In the genomic region with DNA sequence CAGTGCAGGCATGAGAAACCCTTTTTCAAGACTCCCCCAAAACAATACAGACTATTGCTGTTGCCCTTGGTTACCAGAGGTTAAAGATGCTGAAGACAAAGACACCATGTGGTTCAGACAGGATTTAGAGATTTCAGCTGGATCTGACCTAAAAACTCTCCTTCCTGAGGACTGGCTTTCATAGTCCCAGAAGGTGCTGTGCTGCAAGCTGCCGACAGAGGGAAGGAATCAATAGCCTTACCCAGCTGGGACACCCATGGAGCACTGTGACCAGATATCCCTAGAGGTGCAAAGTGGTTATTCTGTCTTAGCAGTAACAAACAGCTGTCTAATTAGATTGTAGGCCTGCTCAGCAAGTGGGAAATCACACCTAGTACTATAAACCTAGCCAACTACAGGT, we compare ENCODE assay signal across 21 mouse cellular contexts. TPM values are rescaled to one million over a fixed set of nuclear protein-coding genes. Genes with fewer than 3 reads are reported as not detected.
DNase-seq lines count a peak whose midpoint lies in the region; ATAC-seq and TF ChIP-seq lines count a peak whose summit lies in the region.
"Had no signal": no experiment of that assay in that cellular context is flagged by ENCODE, and none has a peak within 500 bp of the region (broad histone marks: within the 10 kb centered on the region; RNA-seq: fewer than 3 reads in every experiment).

No protein-coding gene starts in this region.

- no peak for TF ChIP-seq EP300 in liver, postnatal 0 days (IDR thresholded peaks at IDR 0.05; ENCODE audit: low read depth)

- H3K36me3 ChIP-seq in intestine, postnatal 0 days (ENCODE audit: control insufficient read depth, insufficient read depth): no peaks in the 10 kb centered on the region
- H3K36me3 ChIP-seq in intestine, embryonic 15.5 days: no peaks in the 10 kb centered on the region
- H3K36me3 ChIP-seq in lung, embryonic 14.5 days (ENCODE audit: insufficient read depth): no peaks in the 10 kb centered on the region
- H3K36me3 ChIP-seq in liver, postnatal 0 days (replicated peaks; ENCODE audit: insufficient read depth, low read length): no peaks in the 10 kb centered on the region
- no peaks in the 10 kb centered on the region for H3K36me3 ChIP-seq in hindbrain, embryonic 13.5 days
- H3K36me3 ChIP-seq: embryonic facial prominence, embryonic 13.5 days; heart, embryonic 15.5 days; limb, embryonic 15.5 days; midbrain, embryonic 12.5 days; neural tube, embryonic 15.5 days; stomach, embryonic 15.5 days had no signal

- no peaks in the 10 kb centered on the region for H3K9me3 ChIP-seq in intestine, postnatal 0 days (ENCODE audit: control insufficient read depth)
- H3K9me3 ChIP-seq in intestine, embryonic 15.5 days: no peaks in the 10 kb centered on the region
- no peaks in the 10 kb centered on the region for H3K9me3 ChIP-seq in lung, embryonic 14.5 days (ENCODE audit: low read depth, low read length)
- H3K9me3 ChIP-seq in liver, postnatal 0 days (ENCODE audit: low read length): no peaks in the 10 kb centered on the region
- no peaks in the 10 kb centered on the region for H3K9me3 ChIP-seq in hindbrain, embryonic 13.5 days
- H3K9me3 ChIP-seq: embryonic facial prominence, embryonic 13.5 days; heart, embryonic 15.5 days; limb, embryonic 15.5 days; midbrain, embryonic 12.5 days; neural tube, embryonic 15.5 days; stomach, embryonic 15.5 days had no signal

- TF ChIP-seq CTCF in intestine, postnatal 0 days (IDR thresholded peaks at IDR 0.05; ENCODE audit: low read depth): peak; percentile 45
- peak; percentile 32; the same call in 1 of the 2 replicates for TF ChIP-seq CTCF in lung, embryonic 14.5 days (IDR thresholded peaks at IDR 0.05; ENCODE audit: low read depth)
- TF ChIP-seq CTCF in lung, adult 2 months (IDR thresholded peaks at IDR 0.05; ENCODE audit: insufficient read depth, low read length): no peak
- peak; percentile 41 for TF ChIP-seq CTCF in liver, postnatal 0 days (IDR thresholded peaks at IDR 0.05; ENCODE audit: low read depth)
- TF ChIP-seq CTCF in cerebellum, adult 2 months (IDR thresholded peaks at IDR 0.05; ENCODE audit: borderline replicate concordance, insufficient read depth, low read depth, low read length): no peak

- DNase-seq in lung, embryonic 14.5 days: no peak
- DNase-seq in lung, adult 2 months: no peak
- peak; percentile 73 for DNase-seq in ES-CJ7 (ENCODE audit: low read depth, low spot score)
- DNase-seq in liver, postnatal 0 days: no peak
- no peak for DNase-seq in cerebellum, adult 2 months
- DNase-seq: adrenal gland, adult 8-10 months; cerebellum, postnatal 10 days; gastrocnemius, postnatal 25 days; heart, adult 2 months; heart, postnatal 4 days; kidney, adult 9 months had no signal

- 0 out of 2 replicates have a peak, but pooled peaks cover 4% of the 10 kb centered on the region for H3K4me1 ChIP-seq in intestine, postnatal 0 days (replicated peaks; ENCODE audit: control insufficient read depth, insufficient read depth, low read length)
- H3K4me1 ChIP-seq in intestine, embryonic 15.5 days (replicated peaks): peaks cover 8% of the 10 kb centered on the region; the same call in 1 of the 2 replicates
- H3K4me1 ChIP-seq in lung, embryonic 14.5 days (ENCODE audit: insufficient read depth): no peaks in the 10 kb centered on the region
- H3K4me1 ChIP-seq in lung, adult 2 months (ENCODE audit: control insufficient read depth, insufficient read depth, low read length): no peaks in the 10 kb centered on the region; the same call in 1 of the 2 replicates
- peaks cover 25% of the 10 kb centered on the region for H3K4me1 ChIP-seq in liver, postnatal 0 days (ENCODE audit: insufficient read depth)
- H3K4me1 ChIP-seq in cerebellum, adult 2 months (ENCODE audit: control insufficient read depth, insufficient read depth, low read length): no peaks in the 10 kb centered on the region
- peaks cover 3% of the 10 kb centered on the region for H3K4me1 ChIP-seq in hindbrain, embryonic 13.5 days (replicated peaks)

- TF ChIP-seq POLR2A in lung, adult 2 months (IDR thresholded peaks at IDR 0.05; ENCODE audit: borderline replicate concordance, extremely low read depth, low read depth, low read length): no peak
- TF ChIP-seq POLR2A in cerebellum, adult 2 months (IDR thresholded peaks at IDR 0.05; ENCODE audit: borderline replicate concordance, insufficient read depth, low read length): no peak

- ATAC-seq in intestine, postnatal 0 days: no peak
- no peak for ATAC-seq in intestine, embryonic 15.5 days
- no peak for ATAC-seq in lung, embryonic 14.5 days (ENCODE audit: insufficient read depth)
- ATAC-seq in liver, postnatal 0 days: no peak
- ATAC-seq in hindbrain, embryonic 13.5 days (ENCODE audit: low FRiP score): no peak
- ATAC-seq: forebrain, embryonic 14.5 days had no signal

- no peaks in the 10 kb centered on the region for H3K27me3 ChIP-seq in intestine, postnatal 0 days (replicated peaks; ENCODE audit: control insufficient read depth, insufficient read depth, low read length)
- H3K27me3 ChIP-seq in intestine, embryonic 15.5 days (replicated peaks): no peaks in the 10 kb centered on the region
- no peaks in the 10 kb centered on the region for H3K27me3 ChIP-seq in lung, embryonic 14.5 days (ENCODE audit: insufficient read depth, low read length)
- H3K27me3 ChIP-seq in liver, postnatal 0 days (ENCODE audit: insufficient read depth, low read length): no peaks in the 10 kb centered on the region
- no peaks in the 10 kb centered on the region for H3K27me3 ChIP-seq in cerebellum, adult 2 months (ENCODE audit: control insufficient read depth, insufficient read depth, low read length)
- H3K27me3 ChIP-seq in hindbrain, embryonic 13.5 days: no peaks in the 10 kb centered on the region
- H3K27me3 ChIP-seq: embryonic facial prominence, embryonic 13.5 days; heart, embryonic 15.5 days; limb, embryonic 15.5 days; midbrain, embryonic 12.5 days; neural tube, embryonic 15.5 days; stomach, embryonic 15.5 days had no signal

- H3K27ac ChIP-seq in intestine, postnatal 0 days (ENCODE audit: low read depth, low read length): no peak overlapping the region
- no peak overlapping the region for H3K27ac ChIP-seq in intestine, embryonic 15.5 days
- no peak overlapping the region for H3K27ac ChIP-seq in lung, embryonic 14.5 days (ENCODE audit: low read depth)
- no peak overlapping the region for H3K27ac ChIP-seq in liver, postnatal 0 days (ENCODE audit: low read depth)
- no peak overlapping the region for H3K27ac ChIP-seq in cerebellum, adult 2 months (ENCODE audit: insufficient read depth, low read length)
- no peak overlapping the region for H3K27ac ChIP-seq in hindbrain, embryonic 13.5 days
- H3K27ac ChIP-seq: embryonic facial prominence, embryonic 13.5 days; heart, adult 2 months; heart, embryonic 15.5 days; limb, embryonic 15.5 days; midbrain, embryonic 12.5 days; neural tube, embryonic 15.5 days; stomach, embryonic 15.5 days had no signal

- H3K4me2 ChIP-seq in intestine, postnatal 0 days (replicated peaks; ENCODE audit: low read depth): no peak overlapping the region
- H3K4me2 ChIP-seq in intestine, embryonic 15.5 days (replicated peaks): no peak overlapping the region
- H3K4me2 ChIP-seq in lung, embryonic 14.5 days: no peak overlapping the region
- no peak overlapping the region for H3K4me2 ChIP-seq in liver, postnatal 0 days (ENCODE audit: low read depth, low read length)
- H3K4me2 ChIP-seq in hindbrain, embryonic 13.5 days: no peak overlapping the region
- H3K4me2 ChIP-seq: embryonic facial prominence, embryonic 13.5 days; heart, embryonic 15.5 days; limb, embryonic 15.5 days; midbrain, embryonic 12.5 days; neural tube, embryonic 15.5 days; stomach, embryonic 15.5 days had no signal

- H3K9ac ChIP-seq in intestine, postnatal 0 days (ENCODE audit: low read depth, low read length): no peak overlapping the region
- no peak overlapping the region for H3K9ac ChIP-seq in intestine, embryonic 15.5 days
- H3K9ac ChIP-seq in lung, embryonic 14.5 days: no peak overlapping the region
- no peak overlapping the region for H3K9ac ChIP-seq in liver, postnatal 0 days (replicated peaks)
- no peak overlapping the region for H3K9ac ChIP-seq in hindbrain, embryonic 13.5 days
- H3K9ac ChIP-seq: embryonic facial prominence, embryonic 13.5 days; heart, embryonic 15.5 days; limb, embryonic 15.5 days; midbrain, embryonic 12.5 days; neural tube, embryonic 15.5 days; stomach, embryonic 15.5 days had no signal

- 16% methylated on average over 1 of the region's 1 CpGs for WGBS in intestine, postnatal 0 days
- 20% methylated on average over 1 of the region's 1 CpGs for WGBS in intestine, embryonic 15.5 days
- WGBS in lung, embryonic 14.5 days: 11% methylated on average over 1 of the region's 1 CpGs
- WGBS in lung, adult 2 months: 41% methylated on average over 1 of the region's 1 CpGs
- 38% methylated on average over 1 of the region's 1 CpGs for WGBS in liver, postnatal 0 days (ENCODE audit: insufficient replicate concordance)
- 21% methylated on average over 1 of the region's 1 CpGs for WGBS in cerebellum, adult 2 months
- WGBS in hindbrain, embryonic 13.5 days: 7% methylated on average over 1 of the region's 1 CpGs

- no peak overlapping the region for H3K4me3 ChIP-seq in intestine, postnatal 0 days (ENCODE audit: low read depth, low read length)
- no peak overlapping the region for H3K4me3 ChIP-seq in intestine, embryonic 15.5 days (replicated peaks)
- H3K4me3 ChIP-seq in lung, embryonic 14.5 days (ENCODE audit: low read depth, low read length): no peak overlapping the region
- H3K4me3 ChIP-seq in lung, adult 2 months (replicated peaks; ENCODE audit: extremely low read depth, low read depth, low read length): no peak overlapping the region
- H3K4me3 ChIP-seq in liver, postnatal 0 days (ENCODE audit: low read depth, low read length): no peak overlapping the region
- H3K4me3 ChIP-seq in cerebellum, adult 2 months (replicated peaks; ENCODE audit: insufficient read depth, low read depth, low read length): no peak overlapping the region
- H3K4me3 ChIP-seq in hindbrain, embryonic 13.5 days: no peak overlapping the region
- H3K4me3 ChIP-seq: embryonic facial prominence, embryonic 13.5 days; heart, adult 2 months; heart, embryonic 15.5 days; limb, embryonic 15.5 days; midbrain, embryonic 12.5 days; neural tube, embryonic 15.5 days; stomach, embryonic 15.5 days had no signal

RNA-seq across cellular contexts. Expression of gene Tecr, which starts 9.6 kb away (rescaled TPM):
- polyA plus RNA-seq in intestine, postnatal 0 days (2015; fragmentation: Nextera tagmentation; extraction: Ambion mirVana): 317 and 320 TPM in 2 replicates
- 610 and 639 TPM in 2 replicates for polyA plus RNA-seq in intestine, embryonic 15.5 days (2015; fragmentation: Nextera tagmentation; extraction: Ambion mirVana)
- 531 and 570 TPM in 2 replicates for polyA plus RNA-seq in lung, embryonic 14.5 days (2014; fragmentation: Nextera tagmentation; extraction: Ambion mirVana)
- polyA plus RNA-seq in lung, adult 2 months (2012; rRNA removed): 416 and 565 TPM in 2 replicates
- 252 and 258 TPM in 2 replicates for polyA plus RNA-seq in liver, postnatal 0 days (2015; fragmentation: Nextera tagmentation; extraction: Ambion mirVana)
- polyA plus RNA-seq in cerebellum, adult 2 months (2012; rRNA removed): 1,238 and 1,304 TPM in 2 replicates
- 998 and 1,025 TPM in 2 replicates for polyA plus RNA-seq in hindbrain, embryonic 13.5 days (2015; fragmentation: Nextera tagmentation; extraction: Ambion mirVana)

RNA-seq across cellular contexts. Expression of gene Dnajb1, which starts 9.8 kb away (rescaled TPM):
- 26.1 and 28.8 TPM in 2 replicates for polyA plus RNA-seq in intestine, postnatal 0 days (2015; fragmentation: Nextera tagmentation; extraction: Ambion mirVana)
- 47.0 and 48.2 TPM in 2 replicates for polyA plus RNA-seq in intestine, embryonic 15.5 days (2015; fragmentation: Nextera tagmentation; extraction: Ambion mirVana)
- 54.9 and 61.3 TPM in 2 replicates for polyA plus RNA-seq in lung, embryonic 14.5 days (2014; fragmentation: Nextera tagmentation; extraction: Ambion mirVana)
- 23.5 and 26.4 TPM in 2 replicates for polyA plus RNA-seq in lung, adult 2 months (2012; rRNA removed)
- polyA plus RNA-seq in liver, postnatal 0 days (2015; fragmentation: Nextera tagmentation; extraction: Ambion mirVana): 29.4 and 31.6 TPM in 2 replicates
- 29.9 and 33.0 TPM in 2 replicates for polyA plus RNA-seq in cerebellum, adult 2 months (2012; rRNA removed)
- 54.1 and 54.2 TPM in 2 replicates for polyA plus RNA-seq in hindbrain, embryonic 13.5 days (2015; fragmentation: Nextera tagmentation; extraction: Ambion mirVana)

RNA-seq across cellular contexts. Expression of gene Ndufb7, which starts 31.7 kb away (rescaled TPM):
- 579 and 585 TPM in 2 replicates for polyA plus RNA-seq in intestine, postnatal 0 days (2015; fragmentation: Nextera tagmentation; extraction: Ambion mirVana)
- polyA plus RNA-seq in intestine, embryonic 15.5 days (2015; fragmentation: Nextera tagmentation; extraction: Ambion mirVana): 370 and 398 TPM in 2 replicates
- 361 and 362 TPM in 2 replicates for polyA plus RNA-seq in lung, embryonic 14.5 days (2014; fragmentation: Nextera tagmentation; extraction: Ambion mirVana)
- 269 and 286 TPM in 2 replicates for polyA plus RNA-seq in lung, adult 2 months (2012; rRNA removed)
- polyA plus RNA-seq in liver, postnatal 0 days (2015; fragmentation: Nextera tagmentation; extraction: Ambion mirVana): 298 and 304 TPM in 2 replicates
- 394 and 445 TPM in 2 replicates for polyA plus RNA-seq in cerebellum, adult 2 months (2012; rRNA removed)
- 375 and 381 TPM in 2 replicates for polyA plus RNA-seq in hindbrain, embryonic 13.5 days (2015; fragmentation: Nextera tagmentation; extraction: Ambion mirVana)

RNA-seq across cellular contexts. Expression of gene Gipc1, which starts 54.3 kb away (rescaled TPM):
- 76.1 and 79.3 TPM in 2 replicates for polyA plus RNA-seq in intestine, postnatal 0 days (2015; fragmentation: Nextera tagmentation; extraction: Ambion mirVana)
- 163 and 166 TPM in 2 replicates for polyA plus RNA-seq in intestine, embryonic 15.5 days (2015; fragmentation: Nextera tagmentation; extraction: Ambion mirVana)
- polyA plus RNA-seq in lung, embryonic 14.5 days (2014; fragmentation: Nextera tagmentation; extraction: Ambion mirVana): 170 and 175 TPM in 2 replicates
- polyA plus RNA-seq in lung, adult 2 months (2012; rRNA removed): 58.6 and 67.0 TPM in 2 replicates
- polyA plus RNA-seq in liver, postnatal 0 days (2015; fragmentation: Nextera tagmentation; extraction: Ambion mirVana): 44.4 and 46.1 TPM in 2 replicates
- polyA plus RNA-seq in cerebellum, adult 2 months (2012; rRNA removed): 51.3 and 51.7 TPM in 2 replicates
- polyA plus RNA-seq in hindbrain, embryonic 13.5 days (2015; fragmentation: Nextera tagmentation; extraction: Ambion mirVana): 155 and 159 TPM in 2 replicates

Comparison
In these comparisons a context has a peak if more than half of its experiments do, and no peak if none do; other contexts are left out.
1. CTCF ChIP-seq: peak in intestine, postnatal 0 days (single experiment), lung, embryonic 14.5 days (single experiment) and liver, postnatal 0 days (single experiment); none in lung, adult 2 months (single experiment) and cerebellum, adult 2 months (single experiment).